Mouse (Mus musculus) heart, postnatal 14 days (tissue): ENCODE results near the gene Becn1. TPM values are rescaled to one million over a fixed set of nuclear protein-coding genes. Genes with fewer than 3 reads are reported as not detected.

Experiments used
- DNase-seq, 2 experiments: peaks; one replicate each; pipeline ENCODE4 v3.0.0; 2021 to 2022
- intact Hi-C: fragments of 180-260 bp; cut with DNase I; formaldehyde crosslinking; loops from one replicate; pipeline ENCODE4 v1.15.1; 2025
- total RNA-seq, 2 experiments: library from RNA; stranded (reverse); gene quantifications; 2 replicates each; pipeline ENCODE4 v1.2.3; 2021

The Becn1 gene
- total RNA-seq, 2 experiments from 2014 or later = 90.0 to 96.3 TPM

DNA sequence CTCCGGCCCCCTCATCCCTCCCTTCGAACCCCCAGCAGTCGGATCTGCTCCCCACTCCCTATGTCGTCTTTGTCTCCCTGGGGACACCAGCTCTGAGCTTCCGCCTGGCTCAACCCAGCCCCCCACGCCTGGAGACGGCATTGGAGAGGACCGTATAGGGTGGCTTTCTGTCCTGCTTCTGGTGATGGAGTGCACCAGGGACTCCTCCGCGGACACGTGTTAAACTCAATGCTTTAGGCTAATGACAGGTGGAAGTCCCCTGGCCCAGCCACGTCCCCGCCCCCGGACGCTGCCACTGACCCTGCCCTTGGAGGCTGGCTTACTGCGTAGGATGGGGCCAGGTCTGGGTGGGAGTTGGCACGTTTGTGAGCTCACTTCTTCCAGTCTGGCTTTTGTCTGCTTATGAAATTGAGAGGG is 14.4 kb upstream of the Becn1 start:
- peak in 1 of 2 experiments; percentile 42 for DNase-seq
- intact Hi-C loops = no loop called here

DNA sequence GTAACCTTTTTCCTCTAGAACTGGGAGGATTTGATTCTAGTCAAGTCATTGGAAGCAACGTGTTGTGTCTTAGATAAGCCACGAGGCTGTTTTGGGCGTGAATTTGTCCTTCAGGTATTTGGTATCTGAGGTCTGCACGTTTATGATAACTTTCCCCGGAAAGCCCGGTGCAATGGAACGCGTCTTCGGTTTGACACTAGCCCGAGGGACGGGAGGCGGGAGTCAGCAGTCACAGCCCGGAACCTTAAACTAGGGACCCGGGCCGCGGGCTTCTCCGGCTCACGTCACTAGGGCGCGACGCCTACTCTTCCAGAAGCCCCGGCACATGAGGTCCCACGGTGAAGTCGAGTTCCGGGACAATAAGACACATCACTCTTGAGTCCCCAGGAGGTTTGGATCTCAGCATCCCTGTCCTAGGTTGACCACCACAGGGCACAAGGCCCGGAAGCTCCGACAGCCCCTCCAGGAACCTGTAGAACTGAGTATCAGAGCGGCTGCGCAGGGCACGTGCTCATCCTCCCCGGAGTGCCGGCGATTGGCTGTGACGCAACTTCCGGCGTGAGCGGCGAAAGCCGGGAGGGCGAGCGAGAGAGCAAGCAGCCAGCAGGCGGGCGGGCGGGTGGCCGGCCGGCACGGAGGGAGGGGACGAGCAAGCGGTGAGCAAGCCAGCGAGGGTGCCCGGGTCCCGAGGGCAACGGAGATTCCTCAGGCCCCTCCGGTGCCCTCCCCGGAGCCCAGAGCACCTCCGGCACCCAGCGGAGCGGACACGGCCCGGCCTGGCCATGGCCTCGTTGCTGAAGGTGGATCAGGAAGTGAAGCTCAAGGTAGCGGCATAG is 13.8 kb upstream of the Becn1 start, which contains the start of gene Psme3:
Psme3 (plus strand) TSS at position 549 of the 836 bp plus-strand sequence.
- intact Hi-C loops = no loop called here
- DNase-seq = peak; percentile 92 to 95

DNA sequence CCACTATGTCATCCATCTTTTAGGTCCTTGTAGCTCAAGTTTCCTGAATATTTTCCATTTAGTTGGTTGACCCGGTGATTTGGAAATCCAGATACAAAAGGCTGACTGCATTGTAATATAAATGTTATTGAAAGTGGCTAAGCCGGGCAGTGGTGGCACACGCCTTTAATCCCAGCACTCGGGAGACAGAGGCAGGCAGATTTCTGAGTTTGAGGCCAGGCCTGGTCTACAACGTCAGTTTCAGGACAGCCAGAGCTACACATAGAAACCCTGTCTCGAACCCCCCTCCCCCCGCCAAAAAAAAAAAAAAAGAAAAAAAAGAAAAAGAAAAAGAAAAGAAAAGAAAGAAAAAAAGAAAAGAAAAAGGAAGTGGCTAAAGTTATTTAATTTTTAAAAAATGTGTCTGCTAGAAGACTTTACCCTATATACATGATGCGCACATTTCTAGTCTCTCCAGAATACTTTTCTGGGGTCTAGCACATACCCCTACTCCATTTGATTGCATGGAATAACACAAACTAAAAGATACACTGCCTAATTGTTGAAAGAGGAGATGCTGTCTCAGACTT is 13.1 kb upstream of the Becn1 start:
- no peak for DNase-seq
- intact Hi-C loops = no loop called here

DNA sequence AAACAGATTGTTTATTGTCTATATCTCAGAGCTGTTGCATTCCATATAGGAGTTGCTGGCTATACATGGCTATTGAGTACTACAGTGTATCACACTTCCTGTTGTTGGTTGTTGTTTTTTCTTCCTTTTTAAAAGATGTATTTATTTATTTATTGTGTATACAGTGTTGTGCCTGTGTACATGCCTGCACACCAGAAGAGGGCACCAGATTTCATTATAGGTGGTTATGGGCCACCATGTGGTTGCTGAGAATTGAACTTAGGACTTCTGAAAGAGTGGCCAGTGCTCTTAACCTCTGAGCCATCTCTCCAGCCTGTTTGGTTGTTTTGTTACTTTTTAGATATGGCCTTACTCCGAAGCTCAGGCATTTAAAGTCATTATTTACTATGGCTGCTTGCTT is 12.5 kb upstream of the Becn1 start:
- no peak for DNase-seq
- intact Hi-C loops = no loop called here

DNA sequence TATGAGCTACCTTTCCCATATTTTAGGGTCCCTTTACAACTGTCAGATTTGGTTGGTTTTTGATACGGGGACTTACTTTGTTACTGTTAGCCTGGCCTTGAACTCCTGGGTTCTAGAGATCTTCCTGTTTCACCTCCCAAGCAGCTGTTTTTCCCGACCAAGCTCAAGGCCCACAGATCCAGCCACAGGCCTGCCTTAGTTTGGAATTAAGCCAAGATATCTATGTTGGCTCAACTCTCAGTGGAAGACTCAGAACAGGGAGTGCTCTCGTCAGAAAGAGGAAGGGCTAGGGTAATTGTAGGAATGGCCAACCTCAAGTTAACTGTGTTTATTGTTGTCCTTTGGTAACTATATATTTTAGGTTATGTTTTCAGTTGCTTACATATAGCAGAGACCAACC is 10.1 kb upstream of the Becn1 start:
- intact Hi-C loops = no loop called here

DNA sequence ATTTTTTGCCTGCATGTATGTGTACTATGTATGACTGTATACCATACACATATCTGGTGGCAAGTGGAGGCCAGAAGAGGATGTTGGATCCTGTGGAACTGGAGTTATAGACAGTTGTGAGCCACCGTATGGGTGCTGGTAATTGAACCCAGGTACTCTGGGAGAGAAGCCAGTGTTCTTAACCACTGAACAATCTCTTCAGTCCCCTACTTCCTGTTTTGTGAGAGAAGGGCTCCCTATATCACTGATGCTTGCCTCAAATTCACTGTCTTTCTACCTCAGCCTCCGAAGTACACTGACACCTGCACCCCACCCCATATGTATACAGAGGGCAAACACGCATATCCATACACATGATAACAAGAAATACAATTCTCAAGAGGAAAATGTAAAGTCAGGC is 9.0 kb upstream of the Becn1 start:
- intact Hi-C loops = no loop called here

More for the DNA sequence above, 10.1 kb upstream of the Becn1 start:
- no peak for DNase-seq

DNA sequence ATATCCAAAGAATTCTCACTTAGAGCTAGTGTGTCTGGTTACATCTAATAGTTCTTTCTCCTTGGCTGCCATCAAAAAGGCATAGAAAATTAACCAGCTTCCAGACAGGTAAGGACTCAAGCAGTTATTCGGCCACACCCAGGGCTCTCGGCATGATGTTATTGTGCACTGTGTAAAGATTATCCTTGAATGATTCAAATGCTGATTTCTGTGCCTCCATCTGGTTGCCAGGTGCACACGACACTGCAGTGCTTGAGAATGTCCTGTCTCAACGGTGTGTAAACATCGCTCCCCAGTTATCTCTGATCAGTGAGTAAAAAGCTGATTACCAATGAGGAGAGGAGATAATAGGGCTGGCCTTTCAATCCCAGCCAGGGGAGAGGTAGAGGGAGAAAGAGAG is 5.7 kb upstream of the Becn1 start:
- no peak for DNase-seq
- intact Hi-C loops = no loop called here

More for the DNA sequence above, 9.0 kb upstream of the Becn1 start:
- no peak for DNase-seq

DNA sequence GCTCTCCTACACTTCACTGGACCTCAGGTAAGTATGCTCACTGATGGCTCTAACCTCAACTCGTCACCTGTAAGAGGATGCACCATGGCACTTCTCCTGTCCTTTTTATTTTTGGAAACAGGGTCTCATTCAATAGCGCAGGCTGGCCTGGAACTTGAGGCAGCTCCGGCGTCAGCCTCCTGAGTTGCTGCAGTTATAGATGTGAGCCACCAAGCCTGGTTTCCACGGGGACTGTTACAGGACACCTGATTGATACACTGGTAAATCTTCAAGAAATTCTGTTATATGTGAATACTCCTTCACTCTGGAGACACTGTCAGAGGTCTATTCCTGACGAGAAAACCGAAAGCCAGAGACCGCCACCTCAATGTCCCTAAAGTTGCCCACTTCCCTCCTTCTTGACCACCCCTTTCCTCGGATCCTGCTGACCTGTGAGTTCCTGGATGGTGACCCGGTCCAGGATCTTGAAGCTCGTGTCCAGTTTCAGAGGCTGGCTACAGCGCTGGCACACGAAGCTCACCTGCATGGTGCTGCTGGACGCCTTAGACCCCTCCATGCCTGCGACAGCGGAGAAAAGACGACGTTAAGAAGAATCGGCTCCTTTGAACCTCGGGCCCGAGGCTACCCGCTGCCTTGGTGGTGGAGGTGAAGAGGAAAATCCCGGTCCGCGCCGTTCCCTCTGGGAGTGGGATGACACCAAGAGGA is 635 bp downstream of the Becn1 start:
- no peak for DNase-seq
- intact Hi-C loops = loop anchor here (1.0 to 5.0 kb wide), 3 partner anchors 41 to 204 kb away; partner anchors contain the start of genes Psmc3ip and Wnk4

DNA sequence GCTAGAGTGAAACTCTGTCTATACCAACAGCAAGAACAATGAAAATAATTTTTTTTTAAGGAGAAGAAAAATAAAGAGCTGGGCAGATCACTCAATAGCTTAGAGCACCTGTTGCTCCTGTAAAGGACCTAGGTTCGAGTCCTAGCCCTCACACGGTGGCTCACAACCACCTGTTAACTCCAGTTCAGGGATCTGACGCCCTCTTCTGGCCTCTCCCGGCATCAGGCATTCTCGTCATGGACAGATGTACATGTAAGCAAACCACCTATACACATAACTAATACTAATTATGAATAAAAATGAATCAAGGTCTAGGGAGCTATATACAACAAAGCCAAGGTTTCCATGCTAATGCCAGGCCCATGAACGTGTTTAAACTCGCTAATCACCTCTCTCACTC is 1.2 kb downstream of the Becn1 start:
- no peak for DNase-seq
- intact Hi-C loops = loop anchor here (2.0 to 5.0 kb wide), 2 partner anchors 40 to 204 kb away; partner anchors contain the start of genes Psmc3ip and Wnk4

DNA sequence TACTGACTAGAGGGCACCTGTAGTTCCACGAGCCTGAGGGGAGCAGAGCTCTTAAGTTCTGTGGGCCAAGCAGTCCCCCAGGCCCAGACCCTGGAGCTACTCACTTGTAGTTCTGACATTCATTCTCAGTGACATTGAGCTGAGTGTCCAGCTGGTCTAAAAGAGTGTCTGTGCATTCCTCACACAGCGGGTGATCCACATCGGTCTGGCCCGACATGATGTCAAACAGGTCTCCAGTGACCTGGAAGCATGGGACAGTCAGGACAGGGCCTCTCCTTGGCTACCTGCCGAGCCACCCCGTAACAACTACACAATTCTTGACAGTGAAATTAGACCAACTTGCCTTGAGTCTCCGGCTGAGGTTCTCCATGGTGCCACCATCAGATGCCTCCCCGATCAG is 6.9 kb downstream of the Becn1 start:
- no peak for DNase-seq
- intact Hi-C loops = no loop called here

DNA sequence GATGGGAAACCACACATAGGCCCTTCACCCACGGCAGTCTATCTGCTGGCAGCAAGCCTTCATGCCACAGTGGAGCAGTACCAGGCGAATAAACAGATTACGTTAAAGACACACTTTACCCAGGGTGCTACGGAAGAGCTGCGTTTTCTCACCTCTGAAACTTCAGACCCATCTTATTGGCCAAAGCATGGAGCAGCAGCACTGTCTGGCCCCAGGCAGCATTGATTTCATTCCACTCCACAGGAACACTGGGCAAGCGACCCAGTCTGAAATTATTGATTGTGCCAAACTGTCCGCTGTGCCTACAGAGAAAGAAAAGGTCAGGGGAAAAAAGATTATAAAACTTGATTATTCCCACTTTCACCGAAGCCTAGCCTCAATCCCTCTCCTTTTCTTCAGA is 10.9 kb downstream of the Becn1 start:
- DNase-seq = no peak
- intact Hi-C loops = no loop called here

DNA sequence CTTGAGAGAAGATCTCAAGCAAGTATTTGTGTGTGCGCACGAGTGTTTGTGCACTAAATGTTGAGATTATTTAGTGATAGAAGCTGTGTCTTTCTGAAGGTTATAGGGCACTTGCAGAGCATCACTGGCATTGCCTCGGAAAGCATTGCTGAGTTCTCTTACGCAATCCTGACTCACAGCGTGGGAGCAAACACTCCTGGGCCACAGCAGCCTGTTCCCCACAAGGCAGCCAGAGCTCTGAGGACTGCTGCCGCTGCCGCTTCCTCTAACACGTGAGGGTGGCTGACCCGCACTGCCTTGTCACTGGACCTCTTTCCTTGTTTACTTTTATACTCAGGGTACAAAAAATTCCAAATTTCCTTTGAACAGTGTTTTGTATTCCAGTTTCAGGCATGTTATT is 14.8 kb downstream of the Becn1 start:
- DNase-seq = no peak
- intact Hi-C loops = no loop called here

DNA sequence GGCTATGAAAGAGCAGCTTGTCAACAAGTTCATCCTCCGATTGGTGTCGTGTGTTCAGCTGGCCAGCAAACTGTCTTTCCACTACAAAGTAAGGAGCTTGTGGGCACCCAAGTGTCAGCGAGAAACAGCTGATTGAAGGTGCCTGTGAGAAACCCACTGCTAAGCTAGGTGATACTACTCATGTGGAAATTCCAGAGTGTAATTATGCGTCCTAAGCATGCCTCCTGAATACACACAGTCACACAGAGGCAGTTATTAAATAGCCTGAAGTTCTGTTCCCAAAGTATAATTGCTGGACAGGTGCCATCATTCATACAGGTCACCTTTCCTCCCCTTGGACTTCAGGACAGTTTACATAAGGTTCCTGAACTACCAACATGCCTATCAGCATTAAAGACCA is 18.3 kb downstream of the Becn1 start:
- no peak for DNase-seq
- intact Hi-C loops = no loop called here

DNA sequence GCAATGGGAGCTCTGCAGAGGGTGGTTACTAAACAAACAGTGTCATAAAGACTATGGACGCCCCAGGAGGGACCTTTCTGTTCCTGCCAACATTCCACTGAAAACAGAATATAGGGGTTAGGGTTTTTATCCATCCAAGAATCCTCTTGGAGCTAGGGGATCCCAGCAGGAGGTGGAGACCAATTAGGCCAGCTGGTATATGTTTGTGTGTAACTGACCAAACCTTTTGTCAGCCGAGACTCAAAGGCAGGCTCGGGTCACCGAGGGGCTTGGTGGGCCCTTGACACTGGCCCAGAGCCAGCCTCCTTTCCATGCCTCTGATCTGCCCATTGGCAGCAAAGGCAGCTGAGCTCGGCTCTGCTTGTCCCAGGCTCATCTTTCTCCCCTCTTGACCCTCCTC is 19.2 kb downstream of the Becn1 start:
- DNase-seq = no peak
- intact Hi-C loops = no loop called here

DNA sequence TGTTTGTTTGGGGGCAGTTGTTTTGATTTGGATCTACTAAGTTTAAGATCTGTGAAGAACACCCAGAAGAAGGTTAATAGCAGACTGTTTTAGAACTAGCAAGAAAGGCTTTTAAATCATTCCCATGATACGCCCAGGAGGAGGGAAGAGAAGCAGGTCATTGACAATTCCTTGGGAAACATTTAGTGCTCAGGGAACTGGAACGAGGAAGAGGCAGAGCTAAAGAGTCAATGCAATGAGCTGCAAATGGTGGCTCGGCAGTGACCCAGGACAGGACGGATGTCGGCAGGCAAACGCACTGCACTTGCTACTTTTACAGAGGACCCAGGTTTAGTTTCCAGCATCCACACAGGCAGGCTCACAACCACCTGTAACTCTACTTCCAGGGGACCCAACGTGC is 21.2 kb downstream of the Becn1 start:
- intact Hi-C loops = no loop called here
- no peak for DNase-seq

DNA sequence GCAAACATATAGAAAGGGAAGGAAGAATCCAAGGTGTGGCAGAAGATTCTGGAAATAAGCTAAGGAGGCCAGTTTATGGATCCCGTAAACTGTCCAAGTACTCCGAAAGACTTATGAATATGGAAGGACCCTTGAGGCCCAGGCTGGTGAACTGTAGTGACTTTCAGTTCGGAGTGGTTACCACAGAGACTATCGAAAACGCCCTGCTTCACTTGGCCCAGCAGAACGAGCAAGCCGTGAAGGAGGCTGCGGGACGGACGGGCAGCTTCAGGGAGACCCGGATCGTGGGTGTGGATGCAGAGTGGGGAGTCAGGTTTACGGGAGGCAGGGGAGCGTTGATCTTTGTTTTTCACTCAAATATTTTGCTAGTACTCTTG is 22.9 kb downstream of the Becn1 start:
- intact Hi-C loops = no loop called here
- no peak for DNase-seq

DNA sequence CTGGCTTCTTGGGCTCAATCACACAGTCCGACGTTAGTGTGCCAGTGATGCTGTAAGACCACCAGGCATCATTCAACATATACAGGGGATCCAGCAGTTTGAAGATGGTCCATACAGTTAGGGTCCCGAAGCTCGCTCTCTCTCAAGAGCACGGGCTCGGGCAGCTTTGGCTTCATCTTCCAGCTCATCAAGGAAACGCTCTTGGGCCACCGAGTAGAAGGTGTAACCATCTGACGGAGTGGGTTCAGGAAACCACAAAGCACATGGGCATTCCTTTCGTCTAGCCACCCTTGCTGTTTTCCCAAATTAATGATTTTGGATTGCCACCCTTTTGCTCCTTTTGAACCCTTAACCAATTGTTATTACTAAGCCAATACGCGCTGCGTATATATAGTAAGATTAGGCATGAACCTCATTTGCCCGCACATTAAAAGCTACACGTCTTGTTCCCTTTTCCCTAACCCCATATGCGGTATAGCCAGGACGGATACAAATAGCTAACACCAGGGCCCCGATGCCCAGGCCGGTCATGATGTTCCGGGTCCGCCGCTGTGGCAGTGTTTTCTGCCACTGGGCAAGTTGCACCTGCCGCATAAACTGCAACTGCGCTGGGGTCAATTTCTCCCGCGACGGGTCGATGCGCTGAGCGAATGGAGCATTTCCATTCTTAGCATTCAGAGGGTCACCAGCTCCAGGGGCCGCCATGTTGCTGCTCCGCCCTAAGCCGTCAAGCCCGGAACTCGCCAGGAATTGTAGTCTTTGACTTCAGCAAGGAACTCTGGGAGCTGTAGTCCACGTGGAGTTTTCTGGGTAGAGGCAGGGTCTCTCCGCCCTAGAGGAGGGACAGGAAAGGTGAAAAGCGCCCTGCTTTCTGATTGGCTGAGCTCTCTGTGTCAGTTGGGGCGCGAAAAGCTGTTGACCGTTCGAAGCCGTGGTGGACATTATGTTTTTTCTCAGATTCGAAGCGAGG is 23.6 kb downstream of the Becn1 start, which contains the start of the genes Cntd1 and Coa3:
Cntd1 (plus strand) TSS at position 790 of the 970 bp plus-strand sequence.
Coa3 (minus strand) TSS at position 892 of the 970 bp plus-strand sequence.
- DNase-seq = peak; percentile 78 to 86
- intact Hi-C loops = no loop called here

DNA sequence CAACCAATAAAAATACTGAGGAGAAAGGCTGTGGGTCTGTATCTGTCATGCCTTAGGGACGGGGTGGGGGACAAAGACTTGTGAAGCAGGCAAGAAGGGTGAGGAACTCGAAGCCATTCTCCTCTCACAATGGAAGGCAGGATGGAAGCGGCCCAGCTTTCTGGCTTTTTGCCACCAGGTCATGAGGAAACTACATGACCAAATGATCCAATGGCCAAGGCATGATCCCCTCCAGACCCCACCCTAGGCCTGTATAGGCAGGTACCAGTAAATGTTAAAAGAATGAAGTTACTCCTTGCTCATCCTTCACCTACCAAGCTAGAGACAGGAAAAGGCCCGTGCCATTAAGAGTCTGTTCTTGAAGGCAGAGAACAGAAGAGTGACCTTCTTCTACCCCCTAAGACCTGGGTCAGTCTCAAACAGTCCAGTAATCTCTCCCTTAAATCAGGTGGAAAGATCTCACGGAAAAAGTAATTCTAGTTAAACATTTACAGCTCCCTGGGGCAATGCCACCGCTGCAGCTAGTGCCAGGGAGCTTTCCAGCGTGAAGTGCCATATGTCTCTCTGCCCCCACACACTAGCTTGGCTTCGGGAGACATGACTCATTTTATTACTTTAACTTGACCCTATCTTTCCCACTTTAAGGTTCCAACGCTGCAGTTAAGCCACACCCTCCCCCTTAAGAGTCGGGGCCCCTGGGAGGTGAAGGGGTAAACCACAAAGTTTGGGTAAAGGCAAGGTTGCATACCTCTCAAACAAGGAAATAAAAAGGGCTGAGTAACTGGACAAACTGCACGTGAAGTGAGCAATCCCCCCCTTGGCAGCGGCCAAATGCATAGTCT is 24.5 kb downstream of the Becn1 start:
- DNase-seq = no peak
- intact Hi-C loops = no loop called here
